Mouse (Mus musculus): ENCODE measurements around the gene Trim15. TPM values are rescaled to one million over a fixed set of nuclear protein-coding genes. Genes with fewer than 3 reads are reported as not detected.
"Not testable (repeated sequence)": the region's sequence is repeated elsewhere in the genome, so short reads cannot be mapped to it uniquely, and the experiment has no call there.

Gene Trim15
- total RNA-seq, 2 experiments from 2014 or later, result not detected

DNA sequence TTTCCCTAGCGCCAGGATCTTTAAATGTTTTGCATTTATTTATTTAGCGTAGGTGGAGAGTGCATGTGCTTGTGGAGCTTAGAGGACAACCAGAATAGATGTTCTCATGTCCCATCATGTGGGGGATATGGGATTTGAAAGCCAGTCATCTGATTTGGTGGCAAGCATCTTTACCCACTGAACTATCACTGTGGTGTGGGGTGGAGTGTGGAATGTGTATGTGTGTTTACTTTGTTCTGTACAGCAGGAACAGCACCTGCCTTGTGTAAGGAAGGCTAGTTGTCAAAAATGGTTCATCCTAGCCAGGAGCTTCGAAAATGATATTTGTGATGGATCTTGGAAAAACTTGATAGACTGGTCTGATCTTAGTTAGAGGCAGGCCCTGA is 30.6 kb downstream of the Trim15 start:
- intact Hi-C loops (cut with DNase I), result no loop called here

DNA sequence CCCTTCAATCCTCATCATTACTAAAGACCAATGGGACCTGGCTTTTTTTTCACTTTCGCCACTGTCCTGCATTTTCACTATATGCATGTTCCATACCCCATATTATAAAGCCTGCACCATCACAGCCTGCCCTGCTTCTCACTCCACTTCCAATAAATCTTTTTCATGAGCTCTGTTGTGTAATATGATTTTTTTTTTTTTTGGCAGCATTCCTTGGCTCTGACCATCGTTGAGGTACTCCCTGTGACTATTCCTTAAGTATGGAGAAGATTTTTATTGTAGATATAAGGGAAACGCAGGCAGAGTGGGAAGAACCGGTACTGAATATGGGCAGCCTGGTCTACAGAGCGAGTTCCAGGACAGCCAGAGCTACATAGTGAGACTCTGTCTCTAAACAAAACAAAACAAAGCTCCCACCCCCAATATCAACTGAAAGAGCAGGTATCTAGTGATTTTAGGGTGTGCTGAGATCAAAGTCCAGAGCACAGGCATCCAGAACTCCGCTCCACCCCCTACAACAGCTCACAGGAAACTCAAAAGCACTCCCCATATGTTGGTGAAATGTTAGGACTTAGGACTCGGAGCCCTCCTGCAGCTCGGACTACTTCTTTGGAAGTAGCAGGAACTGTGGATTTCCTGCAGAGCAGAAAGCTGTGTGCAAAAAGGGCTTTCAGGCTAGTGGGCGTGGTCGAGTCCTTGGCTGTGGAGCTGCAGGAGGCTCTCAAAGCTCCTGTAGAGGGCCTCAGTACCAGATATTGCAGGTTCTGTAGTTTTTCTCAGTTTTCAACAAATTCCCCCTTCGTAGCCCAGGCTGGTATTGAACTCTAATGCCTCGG is 31.2 kb downstream of the Trim15 start:
- intact Hi-C loops (cut with DNase I), result no loop called here
- DNase-seq (ENCODE audit: extremely low spot score in 1 of 2, low spot score in 2 of 2), result peak; percentile 25 to 88

More for the DNA sequence above, 30.6 kb downstream of the Trim15 start:
- no peak for DNase-seq (ENCODE audit: extremely low spot score in 1 of 2, low spot score in 2 of 2)

DNA sequence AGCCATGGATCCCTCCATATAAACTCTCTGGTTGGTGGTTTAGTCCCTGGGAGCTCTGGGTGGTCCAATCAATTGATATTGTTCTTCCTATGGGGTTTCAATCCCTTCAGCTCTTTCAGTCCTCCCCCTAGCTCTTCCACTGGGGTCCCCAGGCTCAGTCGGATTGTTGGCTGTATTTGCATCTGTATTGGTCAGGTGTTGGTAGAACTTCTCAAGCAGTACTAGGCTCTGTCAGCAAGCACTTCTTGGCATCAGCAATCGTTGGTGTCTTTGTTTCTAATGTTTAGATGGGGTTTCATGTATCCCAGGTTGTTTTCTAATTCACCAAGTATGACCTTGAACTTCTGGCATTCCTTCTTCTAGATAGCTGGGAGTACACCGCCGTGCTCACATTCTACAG is 34.3 kb downstream of the Trim15 start:
- intact Hi-C loops (cut with DNase I), result no loop called here
- no peak for DNase-seq (ENCODE audit: extremely low spot score in 1 of 2, low spot score in 2 of 2)

DNA sequence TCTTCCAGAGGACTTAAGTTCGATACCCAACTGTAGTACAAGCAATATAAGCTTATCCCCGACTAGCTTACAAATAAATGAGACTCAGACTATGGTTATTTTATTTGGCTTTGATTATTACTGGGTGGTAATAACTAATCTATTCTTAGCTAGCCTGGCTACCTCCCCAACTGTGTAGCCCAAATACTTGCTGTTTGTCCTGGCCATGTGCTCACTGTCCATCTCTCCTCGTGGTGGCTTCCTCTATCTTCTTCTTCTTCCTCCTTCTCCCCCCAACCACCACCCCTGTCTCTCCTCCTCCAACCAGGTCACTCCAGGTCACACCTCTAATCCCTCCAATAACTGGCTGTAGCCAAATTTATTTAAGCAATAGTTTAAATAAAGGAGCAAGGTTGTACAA is 36.5 kb downstream of the Trim15 start:
- DNase-seq (ENCODE audit: extremely low spot score in 1 of 2, low spot score in 2 of 2), result no peak
- intact Hi-C loops (cut with DNase I), result no loop called here

DNA sequence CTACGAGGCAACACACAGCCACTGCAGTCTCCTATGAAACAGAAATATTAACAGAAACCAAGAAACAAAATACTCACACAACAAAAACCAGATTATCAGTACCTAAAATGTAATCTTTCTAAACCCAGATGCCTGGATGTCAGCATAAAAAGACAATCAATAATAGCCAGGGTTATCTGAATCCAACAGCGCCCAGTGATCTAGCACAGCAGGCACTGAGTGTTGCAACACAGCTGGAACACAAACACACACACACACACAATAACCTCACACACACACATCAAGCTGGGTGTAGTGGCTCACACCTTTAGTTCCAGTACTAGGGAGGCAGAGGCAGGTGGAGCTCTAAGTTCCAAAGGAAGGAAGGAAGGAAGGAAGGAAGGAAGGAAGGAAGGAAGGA is 38.5 kb downstream of the Trim15 start:
- intact Hi-C loops (cut with DNase I), result no loop called here
- DNase-seq (ENCODE audit: extremely low spot score in 1 of 2, low spot score in 2 of 2), result no peak

DNA sequence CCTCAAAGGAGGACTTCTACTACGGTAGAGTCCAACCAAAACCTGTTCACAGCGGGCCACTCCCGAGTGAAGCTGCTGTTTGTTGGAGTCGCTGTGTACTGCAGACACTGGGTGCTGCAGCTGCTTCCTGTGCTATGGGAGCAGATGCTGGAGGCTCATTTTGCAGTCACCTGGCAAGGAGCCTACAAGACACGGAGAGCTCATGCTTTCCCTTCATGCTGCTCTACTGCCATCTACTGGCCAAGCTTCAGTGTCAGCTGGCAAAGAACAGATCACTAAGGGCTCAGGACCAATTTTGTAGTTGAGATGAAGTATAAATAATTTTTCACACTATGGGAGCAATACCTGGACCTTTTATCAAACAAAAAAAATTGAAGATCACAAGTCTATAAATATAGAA is 41.0 kb downstream of the Trim15 start:
- intact Hi-C loops (cut with DNase I), result not testable (repeated sequence)
- DNase-seq (ENCODE audit: extremely low spot score in 1 of 2, low spot score in 2 of 2), result peak; percentile 90 to 93

DNA sequence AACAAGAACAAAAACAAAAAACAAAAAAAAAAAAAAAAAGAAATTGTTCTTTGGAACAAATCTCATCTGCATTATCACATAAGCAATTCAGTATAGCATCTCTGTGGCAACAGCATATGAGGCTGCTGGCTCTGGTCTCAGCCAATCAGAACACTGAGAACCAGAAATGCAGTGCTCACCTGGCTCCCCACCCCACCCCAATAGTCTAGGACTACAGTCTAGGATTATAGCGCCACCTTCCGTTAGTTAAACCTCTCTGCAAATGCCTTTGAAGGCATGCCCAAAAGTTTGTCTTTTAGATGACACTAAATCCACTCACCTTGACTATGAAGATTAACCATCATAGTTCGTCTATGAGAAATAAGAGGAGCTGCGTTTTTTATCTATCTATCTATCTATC is 41.5 kb downstream of the Trim15 start:
- intact Hi-C loops (cut with DNase I), result no loop called here
- DNase-seq (ENCODE audit: extremely low spot score in 1 of 2, low spot score in 2 of 2), result no peak

DNA sequence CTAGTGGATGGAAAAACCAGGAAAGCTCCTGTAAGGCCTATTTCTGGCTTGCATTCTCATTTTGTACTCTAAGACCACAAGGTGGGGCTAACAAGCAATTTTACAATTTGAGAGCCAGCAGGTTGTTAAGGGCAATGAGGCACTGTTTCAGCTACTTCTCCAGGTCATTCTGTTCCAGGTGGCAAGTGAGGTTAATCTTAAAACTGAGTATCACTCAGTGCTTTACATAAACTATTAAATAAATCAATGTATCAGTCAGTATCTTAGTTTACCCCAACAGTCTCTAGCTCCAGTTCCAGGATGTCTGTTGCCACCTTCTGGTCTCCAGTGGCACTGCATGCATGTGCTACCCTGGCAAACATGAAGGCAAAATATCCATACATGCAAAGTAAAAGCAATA is 43.0 kb downstream of the Trim15 start:
- intact Hi-C loops (cut with DNase I), result no loop called here
- DNase-seq (ENCODE audit: extremely low spot score in 1 of 2, low spot score in 2 of 2), result peak in 1 of 2 experiments; percentile 51

DNA sequence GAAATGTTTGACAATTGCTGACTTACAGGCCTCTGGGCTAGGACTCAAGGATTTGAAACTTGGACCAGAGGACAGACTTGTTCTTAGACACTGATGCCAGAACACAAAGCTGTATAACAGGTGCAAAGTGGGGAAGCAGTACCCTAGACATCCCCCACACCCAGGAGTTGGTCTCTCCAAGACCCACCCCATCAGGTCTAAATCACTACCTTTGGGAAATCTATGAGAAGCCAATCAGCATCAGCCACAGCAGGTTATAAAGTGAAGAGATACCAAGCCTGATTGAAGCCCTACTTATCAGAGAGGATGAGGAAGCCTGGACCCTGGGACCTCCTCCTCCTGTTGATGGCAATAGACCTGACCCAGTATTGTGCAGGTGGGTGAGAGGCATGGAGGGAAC is 55.1 kb downstream of the Trim15 start, which contains the start of gene H2-M10.6:
Gene H2-M10.6, plus strand, starts transcription at position 301 of the 400 bp plus-strand sequence.
- intact Hi-C loops (cut with DNase I), result loop anchor here (2.0 kb wide), 1 partner anchor 447 kb away; no protein-coding TSS in a partner anchor
- DNase-seq (ENCODE audit: extremely low spot score in 1 of 2, low spot score in 2 of 2), result no peak

Other genes starting within 250 kb of the Trim15 start
- not detected for gene H2-M9, start 224.5 kb downstream of the Trim15 start, total RNA-seq (2021)
- gene H2-M1, start 195.0 kb downstream of the Trim15 start, total RNA-seq (2021), result not detected
- not detected for gene H2-M10.5, start 94.3 kb downstream of the Trim15 start, total RNA-seq (2021)
- gene H2-M10.6, start 55.0 kb downstream of the Trim15 start, total RNA-seq (2021), result not detected
- gene Trim26, start 30.1 kb downstream of the Trim15 start, total RNA-seq (2021), result 10 to 100 TPM; 30.1 to 30.3 TPM
- under 1 TPM in 1 of 2 experiments, not detected in 1; 0.19 TPM for gene Trim10, start 2.4 kb upstream of the Trim15 start, total RNA-seq (2021)
- not detected for gene Trim40, start 22.9 kb upstream of the Trim15 start, total RNA-seq (2021)
- not detected for gene Trim31, start 30.9 kb upstream of the Trim15 start, total RNA-seq (2021)
- gene Rnf39, start 75.7 kb upstream of the Trim15 start, total RNA-seq (2021), result 1 to 10 TPM; 1.3 to 2.6 TPM
- 10 to 100 TPM; 89.7 to 90.6 TPM for gene Ppp1r11, start 84.5 kb upstream of the Trim15 start, total RNA-seq (2021)
- 10 to 100 TPM; 25.3 to 27.8 TPM for gene Znrd1, start 91.3 kb upstream of the Trim15 start, total RNA-seq (2021)
- gene Znrd1as, start 91.4 kb upstream of the Trim15 start, total RNA-seq (2021), result 1 to 10 TPM; 2.8 to 3.5 TPM
- under 1 TPM in 1 of 2 experiments, not detected in 1; 0.87 TPM for gene 2410137M14Rik, start 114.0 kb upstream of the Trim15 start, total RNA-seq (2021)
- 1 to 10 TPM; 3.6 to 3.9 TPM for gene H2-M5, start 122.3 kb upstream of the Trim15 start, total RNA-seq (2021)
- gene Zfp57, start 134.0 kb upstream of the Trim15 start, total RNA-seq (2021), result 10 to 100 TPM; 68.8 to 72.1 TPM
- gene Mog, start 156.2 kb upstream of the Trim15 start, total RNA-seq (2021), result 10 to 100 TPM in 1 of 2 experiments, 1 to 10 TPM in 1; 3.7 to 11.2 TPM
- 100 to 1,000 TPM; 579 to 604 TPM for gene Gabbr1, start 178.8 kb upstream of the Trim15 start, total RNA-seq (2021)
- gene Olfr90, start 221.3 kb upstream of the Trim15 start, total RNA-seq (2021), result not detected
- not detected for gene Olfr91, start 231.1 kb upstream of the Trim15 start, total RNA-seq (2021)